Mouse (Mus musculus) liver, postnatal 0 days (tissue): ENCODE results near the gene Pigp. TPM values are rescaled to one million over a fixed set of nuclear protein-coding genes. Genes with fewer than 3 reads are reported as not detected.

ENCODE experiments used
- ATAC-seq: fragments of 200-750 bp; cut with Nextera tagmentation; 2 replicates; pipeline ENCODE4 v1.8.0; 2017; ENCODE audit warnings: mild to moderate bottlenecking, moderate library complexity
- DNase-seq: peaks from one replicate; pipeline ENCODE4 v3.0.0-alpha.2; 2016
- H3K27ac ChIP-seq: fragments of 300-500 bp; sonication (generic); 2 replicates; pipeline ENCODE4 v1.5.1; 2014; ENCODE audit warnings: antibody characterized with exemption, moderate library complexity, mild to moderate bottlenecking, low read depth
- H3K27me3 ChIP-seq: fragments of 300-500 bp; sonication (generic); 2 replicates; pipeline ENCODE4 v1.6.1; 2014; ENCODE audit warnings: low read length, control low read depth, mixed read lengths; ENCODE audit not compliant: insufficient read depth
- H3K36me3 ChIP-seq: fragments of 300-500 bp; sonication (generic); replicated peaks from 2 replicates; pipeline ENCODE4 v1.6.1; 2014; ENCODE audit warnings: mild to moderate bottlenecking, control low read depth, low read length, moderate library complexity, mixed read lengths; ENCODE audit not compliant: insufficient read depth
- H3K4me1 ChIP-seq: fragments of 300-500 bp; sonication (generic); 2 replicates; pipeline ENCODE4 v1.6.1; 2014; ENCODE audit warnings: antibody characterized with exemption, mild to moderate bottlenecking, control low read depth; ENCODE audit not compliant: insufficient read depth
- H3K4me2 ChIP-seq: fragments of 300-500 bp; sonication (generic); 2 replicates; pipeline ENCODE4 v1.6.1; 2014; ENCODE audit warnings: low read depth, mild to moderate bottlenecking, low read length, moderate library complexity, mixed read lengths
- H3K4me3 ChIP-seq: fragments of 300-500 bp; sonication (generic); 2 replicates; pipeline ENCODE4 v1.5.1; 2014; ENCODE audit warnings: low read depth, low read length
- H3K9ac ChIP-seq: fragments of 300-500 bp; sonication (generic); replicated peaks from 2 replicates; pipeline ENCODE4 v1.6.1; 2014; ENCODE audit warnings: mild to moderate bottlenecking, moderate library complexity
- H3K9me3 ChIP-seq: fragments of 300-500 bp; sonication (generic); 2 replicates; pipeline ENCODE4 v1.6.1; 2016; ENCODE audit warnings: mild to moderate bottlenecking, control low read depth, low read length, mixed read lengths
- CTCF ChIP-seq: sonication (generic); IDR thresholded peaks from 2 replicates; pipeline ENCODE4 v1.5.1; 2016; ENCODE audit warnings: antibody characterized with exemption, low read depth
- EP300 ChIP-seq: IDR thresholded peaks from 2 replicates; pipeline ENCODE4 v1.6.1; 2016; ENCODE audit warnings: antibody characterized with exemption, low read depth, mild to moderate bottlenecking
- WGBS: fragments of 180-500 bp; shearing (Covaris S2); extraction: QIAGEN DNeasy Blood & Tissue Kit; methylation state at CpG from one replicate; pipeline ENCODE4 v1.1.7; 2014; ENCODE audit not compliant: insufficient replicate concordance; 5-methylcytosine and 5-hydroxymethylcytosine counted together
- polyA plus RNA-seq: library from polyadenylated mRNA; unstranded; fragments of >200 nt; fragmentation: Nextera tagmentation; extraction: Ambion mirVana; gene quantifications from 2 replicates; pipeline ENCODE4 v1.2.1, GENCODE M21; 2015

Gene Pigp
- polyA plus RNA-seq, 1 experiment from 2014 or later = 84.6 TPM

GRCm38 (mm10) chr16:94363814-94364213 is 7.8 kb downstream of the Pigp start:
- no peak for ATAC-seq
- WGBS = 75% methylated on average over 4 of the region's 4 CpGs

GRCm38 (mm10) chr16:94362174-94362873 is 9.3 kb downstream of the Pigp start:
- Histone ChIP-seq H3K4me3 (no peak overlapping the region), H3K27me3 (no peaks in the 10 kb centered on the region), H3K27ac (no peak overlapping the region), H3K36me3 (no peaks in the 10 kb centered on the region), H3K9me3 (no peaks in the 10 kb centered on the region), H3K4me2 (no peak overlapping the region), H3K9ac (no peak overlapping the region), H3K4me1 (no peaks in the 10 kb centered on the region)
- ATAC-seq (no peak), DNase-seq (peak; percentile 24)
- TF ChIP-seq EP300 (no peak), CTCF (no peak)
- WGBS = 48% methylated on average over 10 of the region's 10 CpGs

More at GRCm38 (mm10) chr16:94363814-94364213, 7.8 kb downstream of the Pigp start:
- H3K4me3 ChIP-seq = no peak overlapping the region
- no peak overlapping the region for H3K4me2 ChIP-seq
- no peak for DNase-seq
- 0 out of 2 replicates have a peak, but pooled peaks cover 2% of the 10 kb centered on the region for H3K4me1 ChIP-seq
- no peaks in the 10 kb centered on the region for H3K9me3 ChIP-seq
- H3K27ac ChIP-seq = no peak overlapping the region
- TF ChIP-seq EP300 (no peak), CTCF (no peak)
- H3K36me3 ChIP-seq = no peaks in the 10 kb centered on the region
- no peak overlapping the region; the same call in 1 of the 2 replicates for H3K9ac ChIP-seq
- H3K27me3 ChIP-seq = no peaks in the 10 kb centered on the region

- ATAC-seq = no peak
Measured at GRCm38 (mm10) chr16:94360578-94361350, 10.9 kb downstream of the Pigp start.

GRCm38 (mm10) chr16:94358091-94358490 is 13.6 kb downstream of the Pigp start:
- Histone ChIP-seq H3K4me3 (no peak overlapping the region), H3K4me1 (no peaks in the 10 kb centered on the region), H3K9me3 (no peaks in the 10 kb centered on the region), H3K9ac (no peak overlapping the region), H3K36me3 (no peaks in the 10 kb centered on the region), H3K27ac (no peak overlapping the region), H3K27me3 (no peaks in the 10 kb centered on the region), H3K4me2 (no peak overlapping the region)
- ATAC-seq = peak; percentile 35; the same call in 1 of the 2 replicates
- WGBS = 44% methylated on average over 3 of the region's 3 CpGs
- DNase-seq = no peak
- no peak for TF ChIP-seq EP300
- no peak for TF ChIP-seq CTCF

More at GRCm38 (mm10) chr16:94360578-94361350, 10.9 kb downstream of the Pigp start:
- no peak overlapping the region for H3K4me2 ChIP-seq
- H3K36me3 ChIP-seq = no peaks in the 10 kb centered on the region
- H3K4me3 ChIP-seq = no peak overlapping the region
- no peak for TF ChIP-seq EP300
- no peak for DNase-seq
- WGBS = 80% methylated on average over 13 of the region's 13 CpGs
- H3K4me1 ChIP-seq = no peaks in the 10 kb centered on the region
- H3K9me3 ChIP-seq = no peaks in the 10 kb centered on the region
- no peaks in the 10 kb centered on the region for H3K27me3 ChIP-seq
- no peak overlapping the region for H3K27ac ChIP-seq
- no peak overlapping the region for H3K9ac ChIP-seq

GRCm38 (mm10) chr16:94356776-94357494 is 14.7 kb downstream of the Pigp start:
- no peak overlapping the region for H3K9ac ChIP-seq
- no peaks in the 10 kb centered on the region for H3K27me3 ChIP-seq
- no peak overlapping the region for H3K4me3 ChIP-seq
- no peak for ATAC-seq
- WGBS = 69% methylated on average over 11 of the region's 11 CpGs
- DNase-seq = no peak
- no peaks in the 10 kb centered on the region for H3K4me1 ChIP-seq
- H3K4me2 ChIP-seq = no peak overlapping the region
- TF ChIP-seq CTCF (no peak), EP300 (no peak)
- H3K27ac ChIP-seq = no peak overlapping the region
- H3K36me3 ChIP-seq = no peaks in the 10 kb centered on the region
- H3K9me3 ChIP-seq = no peaks in the 10 kb centered on the region

GRCm38 (mm10) chr16:94356046-94356445 is 15.6 kb downstream of the Pigp start:
- WGBS = 29% methylated on average over 7 of the region's 7 CpGs
- Histone ChIP-seq H3K9me3 (no peaks in the 10 kb centered on the region), H3K4me2 (no peak overlapping the region), H3K36me3 (no peaks in the 10 kb centered on the region), H3K9ac (no peak overlapping the region), H3K4me3 (no peak overlapping the region), H3K27me3 (no peaks in the 10 kb centered on the region), H3K4me1 (no peaks in the 10 kb centered on the region), H3K27ac (no peak overlapping the region)
- DNase-seq (no peak), ATAC-seq (no peak)
- TF ChIP-seq CTCF (no peak), EP300 (no peak)
